Mouse (Mus musculus): ENCODE results near the gene Gjd2.

Gjd2 gene

GRCm38 (mm10) chr2:114013295-114013771, at the start of gene Gjd2:
Gjd2 (minus strand) TSS chr2:114013619.
- in situ Hi-C loops (cut with MboI, MseI), result no loop called here

DNA sequence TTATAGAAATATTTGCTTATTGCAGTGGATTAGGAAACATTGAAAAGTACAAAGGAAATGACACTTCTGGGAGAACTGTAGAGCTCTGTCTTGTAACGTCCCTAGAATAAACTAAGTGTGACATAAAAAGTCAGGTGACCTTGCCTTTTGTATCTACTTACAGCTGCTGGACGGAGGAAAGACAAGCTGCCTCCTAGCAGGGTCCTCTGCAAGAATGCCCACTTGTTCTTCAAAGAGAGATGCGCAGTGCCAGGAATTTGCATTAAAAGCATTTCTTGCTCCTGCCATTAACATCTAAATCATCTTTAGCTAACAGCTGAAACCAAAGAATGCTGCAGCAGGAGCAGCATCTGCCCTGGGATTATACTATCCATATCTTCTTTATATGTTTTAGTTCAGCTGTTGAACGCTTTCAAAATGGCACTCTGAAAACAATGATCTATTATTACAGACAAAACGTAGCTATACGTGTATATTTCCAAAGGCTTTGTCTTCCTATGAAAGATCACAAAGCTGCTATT, 46.7 kb upstream of the Gjd2 start:
- in situ Hi-C loops (cut with MboI, MseI), result no loop called here

GRCm38 (mm10) chr2:114059608-114060007, 46.2 kb upstream of the Gjd2 start:
- in situ Hi-C loops (cut with MboI, MseI), result no loop called here

GRCm38 (mm10) chr2:114058226-114058796, 44.9 kb upstream of the Gjd2 start:
- in situ Hi-C loops (cut with MboI, MseI), result no loop called here

DNA sequence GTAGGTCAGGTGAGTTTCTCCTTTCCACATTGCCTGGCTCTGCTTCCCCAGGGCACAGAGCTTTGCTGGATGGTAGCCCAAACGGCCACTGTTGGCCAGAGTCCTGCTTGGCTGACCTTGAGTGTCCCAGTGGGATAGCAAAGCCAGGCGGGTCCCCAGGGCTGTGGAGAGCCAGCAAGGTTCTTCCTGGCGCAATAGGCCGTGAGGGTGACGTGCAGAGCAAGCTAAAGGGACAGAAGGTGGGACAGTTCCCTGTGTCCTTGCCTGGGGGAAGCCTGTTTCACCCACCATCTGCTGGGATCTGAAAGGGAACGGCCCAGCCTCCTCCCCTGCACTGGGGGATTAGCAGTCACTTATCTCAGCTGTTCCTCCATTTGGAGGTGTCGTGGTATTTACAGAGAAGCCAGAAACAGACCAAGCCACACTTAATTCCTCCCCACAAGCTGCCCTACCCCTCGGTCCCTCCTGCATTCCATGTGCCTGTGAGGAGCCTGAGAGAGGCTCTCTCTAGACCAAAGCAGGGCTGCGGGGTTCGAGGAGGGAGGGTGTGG, 44.0 kb upstream of the Gjd2 start:
- in situ Hi-C loops (cut with MboI, MseI), result no loop called here

GRCm38 (mm10) chr2:114054129-114054528, 40.7 kb upstream of the Gjd2 start:
- in situ Hi-C loops (cut with MboI, MseI), result no loop called here

DNA sequence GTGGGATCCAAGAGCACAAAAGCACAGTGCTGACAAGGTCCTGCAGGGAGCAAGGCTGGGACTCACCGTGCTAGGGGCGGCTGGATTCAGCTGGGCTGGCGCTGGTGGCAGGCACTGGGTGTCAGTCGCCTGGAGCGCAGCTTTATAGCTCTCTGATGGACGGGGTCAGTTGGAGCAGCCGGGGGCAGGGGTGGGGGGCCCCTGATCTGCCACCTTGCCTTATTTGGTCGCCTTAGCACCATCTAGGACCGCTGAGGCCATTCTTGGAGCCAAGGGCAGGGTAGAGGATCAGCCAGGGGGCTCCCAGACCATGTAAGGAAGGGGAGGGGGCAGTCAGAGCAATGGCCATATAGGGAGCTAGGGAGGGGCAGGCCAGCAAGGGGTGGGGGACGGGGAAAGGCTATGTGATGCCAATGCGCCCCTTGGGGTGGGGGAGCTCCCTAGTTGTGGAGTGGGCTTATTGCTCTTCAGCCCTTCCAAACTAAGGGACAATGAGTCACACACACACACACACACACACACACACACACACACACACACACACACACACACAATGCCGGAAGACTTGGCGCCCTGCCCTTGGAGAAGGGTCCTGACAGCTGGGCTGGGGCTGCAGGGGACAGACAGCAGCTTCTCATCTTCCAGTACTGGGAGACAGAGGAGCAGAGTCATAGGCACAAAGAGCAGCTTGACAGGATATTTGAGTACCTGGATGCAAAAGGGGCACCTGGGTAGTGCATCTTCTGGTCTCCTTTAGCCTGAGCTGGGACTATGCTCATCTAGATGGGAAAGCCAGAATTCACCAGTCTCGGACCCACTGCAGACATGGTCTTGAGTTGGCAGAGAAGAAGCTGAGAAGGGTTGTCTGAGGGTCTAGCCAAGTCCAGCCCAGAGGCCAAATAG, 39.5 kb upstream of the Gjd2 start, which contains the start of gene Actc1:
Gene Actc1 (minus strand): TSS at position 853 of the 903 bp plus-strand sequence.
- in situ Hi-C loops (cut with MboI, MseI), result no loop called here

DNA sequence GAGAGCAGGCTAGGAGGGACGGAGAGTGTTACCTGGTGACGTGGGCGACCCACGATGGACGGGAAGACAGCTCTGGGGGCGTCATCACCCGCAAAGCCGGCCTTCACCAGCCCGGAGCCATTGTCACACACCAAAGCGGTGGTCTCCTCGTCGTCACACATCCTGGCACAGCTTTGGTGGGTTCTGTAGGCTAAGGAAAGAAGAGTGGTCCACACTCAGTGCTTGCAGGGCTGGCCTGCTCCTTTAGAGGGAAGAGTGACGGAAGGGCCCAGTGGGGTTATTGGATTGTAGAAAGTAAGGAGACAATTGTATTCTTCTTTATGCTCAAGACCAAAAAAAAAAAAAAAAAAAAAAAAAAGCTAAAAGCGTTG, 38.4 kb upstream of the Gjd2 start:
- in situ Hi-C loops (cut with MboI, MseI), result no loop called here

- in situ Hi-C loops (cut with MboI, MseI), result no loop called here
Observed at GRCm38 (mm10) chr2:114051111-114051870, 37.9 kb upstream of the Gjd2 start.

DNA sequence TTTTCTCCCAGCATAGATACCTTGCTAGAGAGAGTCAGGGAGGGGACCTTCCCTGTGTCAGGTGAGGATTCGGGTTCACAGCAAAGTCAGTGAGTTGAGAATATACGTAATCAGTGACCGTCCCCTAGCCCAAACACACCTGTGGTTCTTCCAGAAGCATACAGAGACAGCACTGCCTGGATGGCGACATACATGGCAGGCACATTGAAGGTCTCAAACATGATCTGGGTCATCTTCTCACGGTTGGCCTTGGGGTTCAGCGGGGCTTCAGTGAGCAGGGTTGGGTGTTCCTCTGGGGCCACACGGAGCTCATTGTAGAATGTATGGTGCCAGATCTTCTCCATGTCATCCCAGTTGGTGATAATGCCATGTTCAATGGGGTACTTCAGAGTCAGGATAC, 36.7 kb upstream of the Gjd2 start:
- in situ Hi-C loops (cut with MboI, MseI), result no loop called here

DNA sequence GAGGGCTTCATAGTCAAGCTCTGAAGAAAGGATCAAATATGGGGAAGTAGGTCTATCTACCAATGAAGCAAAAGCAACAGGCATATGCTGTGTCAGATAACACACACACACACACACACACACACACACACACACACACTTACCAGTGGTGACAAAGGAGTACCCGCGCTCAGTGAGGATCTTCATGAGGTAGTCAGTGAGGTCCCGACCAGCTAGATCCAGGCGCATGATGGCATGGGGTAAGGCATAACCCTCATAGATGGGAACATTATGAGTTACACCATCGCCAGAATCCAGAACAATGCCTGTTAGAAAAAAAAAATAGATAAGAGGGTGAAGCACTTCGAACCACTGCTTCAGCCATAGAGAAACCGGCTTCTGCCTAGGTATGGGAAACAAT, 36.0 kb upstream of the Gjd2 start:
- in situ Hi-C loops (cut with MboI, MseI), result no loop called here

DNA sequence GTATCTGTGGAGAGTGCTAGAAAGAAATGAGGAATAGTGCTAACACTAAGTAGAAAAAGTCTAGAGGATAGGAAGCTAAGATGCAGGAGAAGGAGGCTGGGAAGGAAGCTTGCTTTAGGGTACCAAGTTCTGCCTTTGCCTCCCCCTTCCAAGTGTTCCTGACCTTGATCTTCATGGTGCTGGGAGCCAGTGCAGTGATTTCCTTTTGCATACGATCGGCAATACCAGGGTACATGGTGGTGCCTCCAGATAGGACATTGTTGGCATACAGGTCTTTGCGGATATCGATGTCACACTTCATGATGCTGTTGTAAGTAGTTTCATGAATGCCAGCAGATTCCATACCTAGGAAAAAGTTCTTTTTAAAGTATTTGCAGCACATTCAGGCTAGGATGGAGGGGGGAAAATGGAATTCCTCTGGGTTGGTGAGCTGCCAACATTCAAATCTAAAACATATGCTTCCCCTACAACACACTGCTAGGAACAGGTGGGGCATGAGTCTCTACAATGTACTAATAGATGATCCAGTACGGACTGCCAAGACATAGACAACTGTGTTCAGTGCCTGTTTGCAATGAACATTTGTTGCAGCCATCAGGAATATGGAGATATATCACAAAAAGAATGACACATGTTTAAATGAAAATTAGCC, 34.7 kb upstream of the Gjd2 start:
- in situ Hi-C loops (cut with MboI, MseI), result no loop called here

- in situ Hi-C loops (cut with MboI, MseI), result no loop called here
Observed at GRCm38 (mm10) chr2:114046151-114046664, 32.8 kb upstream of the Gjd2 start.

GRCm38 (mm10) chr2:114037926-114038325, 24.5 kb upstream of the Gjd2 start:
- in situ Hi-C loops (cut with MboI, MseI), result no loop called here

GRCm38 (mm10) chr2:114032259-114032658, 18.8 kb upstream of the Gjd2 start:
- in situ Hi-C loops (cut with MboI, MseI), result no loop called here

DNA sequence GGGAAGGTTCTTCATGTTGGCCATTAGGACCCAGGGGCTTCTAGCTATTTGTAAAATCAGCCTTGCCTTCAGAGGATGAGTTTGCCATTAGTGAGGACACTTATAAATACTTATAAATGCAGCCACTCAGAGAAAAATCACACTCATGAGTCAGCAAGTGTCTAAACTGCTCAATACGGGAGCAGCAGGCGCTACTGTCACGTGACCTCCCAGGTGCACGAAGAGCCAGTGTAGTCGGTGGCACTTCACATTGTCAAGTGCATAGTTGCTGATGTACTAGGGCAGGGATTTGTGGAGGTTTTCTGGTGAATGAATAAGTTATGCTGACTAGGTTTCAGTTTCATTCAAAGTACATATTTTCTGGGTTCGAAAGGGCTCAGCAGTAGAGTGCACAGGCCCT, 10.0 kb upstream of the Gjd2 start:
- in situ Hi-C loops (cut with MboI, MseI), result no loop called here

DNA sequence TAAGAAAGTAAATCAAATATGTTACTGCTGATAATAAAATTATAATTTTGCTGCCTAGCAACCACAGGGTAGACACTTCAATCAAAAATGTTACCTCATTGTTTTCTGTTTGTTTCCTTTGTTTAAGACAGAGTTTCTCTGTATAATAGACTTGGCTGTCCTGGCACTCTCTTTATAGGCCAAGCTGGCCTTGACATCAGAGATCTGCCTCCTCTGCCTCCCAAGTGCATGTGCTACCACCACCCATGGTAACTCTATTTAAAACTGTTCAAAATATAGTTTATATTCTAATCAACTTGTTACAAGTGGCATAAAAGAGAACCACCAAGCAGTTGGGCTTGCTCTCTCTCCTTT, 6.8 kb upstream of the Gjd2 start:
- in situ Hi-C loops (cut with MboI, MseI), result no loop called here

DNA sequence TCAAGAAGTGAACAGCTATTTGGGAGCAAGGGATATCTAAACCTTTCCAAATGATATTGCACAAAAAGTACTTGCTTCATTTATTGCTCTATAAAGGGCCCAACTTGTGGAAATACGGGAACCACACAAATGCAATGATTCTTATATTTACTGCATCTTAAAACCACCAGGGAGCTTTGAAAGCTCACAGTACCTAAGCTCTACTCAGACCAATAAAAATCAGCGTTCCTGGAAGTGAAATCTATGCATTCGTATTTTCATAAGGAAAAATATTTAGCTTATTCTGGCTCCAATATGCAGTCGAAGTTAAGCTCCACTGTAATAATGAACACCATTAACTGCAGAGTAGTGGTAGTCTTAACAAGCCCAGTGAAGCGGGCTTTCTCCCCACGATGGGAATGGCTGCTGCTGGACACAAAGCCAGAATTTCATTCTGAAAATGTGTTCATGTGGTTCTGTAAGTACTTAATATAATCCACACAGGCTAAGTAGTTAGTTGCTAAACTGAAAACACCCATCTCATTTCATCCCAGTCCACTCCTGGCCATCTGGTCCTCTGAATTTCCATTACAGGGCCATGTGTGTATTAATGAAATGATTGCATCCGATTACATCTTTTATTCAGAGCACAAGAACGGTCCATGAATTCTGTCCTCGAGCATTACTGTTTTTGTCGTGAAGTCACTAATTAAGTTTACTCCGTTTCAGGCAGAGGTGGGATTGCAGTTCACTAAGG, 6.2 kb upstream of the Gjd2 start:
- in situ Hi-C loops (cut with MboI, MseI), result no loop called here

DNA sequence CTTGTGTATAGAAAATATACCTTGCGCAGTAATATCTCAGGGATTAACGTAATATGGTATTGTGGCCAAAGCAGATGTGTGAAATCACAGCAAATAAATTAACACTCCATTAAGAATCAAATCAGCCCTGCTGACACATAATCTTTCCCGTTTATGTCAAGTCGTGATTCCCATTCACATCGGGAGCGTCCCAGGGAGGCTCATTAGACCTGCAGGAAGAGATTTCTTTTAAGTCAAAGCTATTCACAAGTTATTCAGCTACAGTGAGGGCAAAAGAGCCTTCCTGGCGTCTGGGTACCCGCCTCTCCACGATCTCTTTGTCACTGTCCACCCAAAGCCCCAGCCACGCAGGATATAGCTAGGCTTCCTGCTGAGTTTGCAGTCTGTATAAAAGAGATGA, 4.7 kb upstream of the Gjd2 start:
- in situ Hi-C loops (cut with MboI, MseI), result no loop called here

- in situ Hi-C loops (cut with MboI, MseI), result no loop called here
Observed at GRCm38 (mm10) chr2:114014839-114015238, 1.4 kb upstream of the Gjd2 start.
